21 mouse cellular contexts compared by ENCODE assay signal in genomic region chr12:117213531-117213930, GRCm38 (mm10).
A peak's percentile ranks its signal among the peaks of the same experiment; 100 is the strongest.
DNase-seq lines count a peak whose midpoint lies in the region; ATAC-seq and TF ChIP-seq lines count a peak whose summit lies in the region.
"Had no signal": no experiment of that assay in that cellular context is flagged by ENCODE, and none has a peak within 500 bp of the region (broad histone marks: within the 10 kb centered on the region; RNA-seq: fewer than 3 reads in every experiment).

No protein-coding gene starts in this region.

- no peak overlapping the region for H3K4me3 ChIP-seq in left cerebral cortex, adult 2 months
- no peak overlapping the region for H3K4me3 ChIP-seq in midbrain, postnatal 0 days (ENCODE audit: low read depth, low read length)
- H3K4me3 ChIP-seq in midbrain, embryonic 13.5 days (replicated peaks) = no peak overlapping the region
- H3K4me3 ChIP-seq: embryonic facial prominence, embryonic 15.5 days; forebrain, embryonic 10.5 days; heart, embryonic 12.5 days; stomach, embryonic 15.5 days had no signal

- peak overlapping the region; percentile 78 for H3K27ac ChIP-seq in left cerebral cortex, adult 2 months
- no peak overlapping the region for H3K27ac ChIP-seq in midbrain, postnatal 0 days (ENCODE audit: low read depth, low read length)
- no peak overlapping the region for H3K27ac ChIP-seq in midbrain, embryonic 13.5 days
- H3K27ac ChIP-seq: embryonic facial prominence, embryonic 15.5 days; forebrain, embryonic 10.5 days; kidney, postnatal 0 days; stomach, embryonic 15.5 days had no signal

- H3K4me1 ChIP-seq in midbrain, postnatal 0 days (ENCODE audit: insufficient read depth, low read length) = no peaks in the 10 kb centered on the region; the same call in 1 of the 2 replicates
- peaks cover 13% of the 10 kb centered on the region for H3K4me1 ChIP-seq in midbrain, embryonic 13.5 days (replicated peaks)
- H3K4me1 ChIP-seq: embryonic facial prominence, embryonic 15.5 days; forebrain, embryonic 10.5 days; heart, embryonic 12.5 days; stomach, embryonic 15.5 days had no signal

- H3K4me2 ChIP-seq in midbrain, postnatal 0 days (ENCODE audit: low read depth, low read length, poor library complexity, severe bottlenecking) = no peak overlapping the region
- no peak overlapping the region for H3K4me2 ChIP-seq in midbrain, embryonic 13.5 days (replicated peaks)
- H3K4me2 ChIP-seq: embryonic facial prominence, embryonic 15.5 days; heart, embryonic 12.5 days; stomach, embryonic 15.5 days had no signal

- H3K9ac ChIP-seq in midbrain, postnatal 0 days (replicated peaks; ENCODE audit: low read length, poor library complexity, severe bottlenecking) = no peak overlapping the region
- H3K9ac ChIP-seq in midbrain, embryonic 13.5 days (replicated peaks) = no peak overlapping the region
- H3K9ac ChIP-seq: embryonic facial prominence, embryonic 15.5 days; heart, embryonic 12.5 days; liver, postnatal 0 days; stomach, embryonic 15.5 days had no signal

- no peak for ATAC-seq in midbrain, postnatal 0 days (ENCODE audit: low FRiP score)
- ATAC-seq in midbrain, embryonic 13.5 days = no peak
- ATAC-seq: liver, postnatal 0 days had no signal

- H3K27me3 ChIP-seq in midbrain, postnatal 0 days (ENCODE audit: insufficient read depth, low read length) = no peaks in the 10 kb centered on the region
- H3K27me3 ChIP-seq in midbrain, embryonic 13.5 days = no peaks in the 10 kb centered on the region
- H3K27me3 ChIP-seq: embryonic facial prominence, embryonic 15.5 days; heart, embryonic 12.5 days; stomach, embryonic 15.5 days had no signal

- H3K9me3 ChIP-seq in midbrain, postnatal 0 days (ENCODE audit: low read length) = no peaks in the 10 kb centered on the region
- H3K9me3 ChIP-seq in midbrain, embryonic 13.5 days = no peaks in the 10 kb centered on the region
- H3K9me3 ChIP-seq: embryonic facial prominence, embryonic 15.5 days; forebrain, embryonic 10.5 days; heart, embryonic 12.5 days; stomach, embryonic 15.5 days had no signal

- TF ChIP-seq CTCF in left cerebral cortex, adult 2 months (IDR thresholded peaks at IDR 0.05) = no peak; the same call in none of the 2 replicates
- TF ChIP-seq CTCF in midbrain, postnatal 0 days (IDR thresholded peaks at IDR 0.05) = peak; percentile 25; the same call in 1 of the 2 replicates

- WGBS in midbrain, postnatal 0 days = 65% methylated on average over 1 of the region's 1 CpGs
- 73% methylated on average over 1 of the region's 1 CpGs for WGBS in midbrain, embryonic 13.5 days

- DNase-seq in left cerebral cortex, adult 2 months (ENCODE audit: extremely low spot score in 1 of 2, low spot score in 2 of 2) = no peak
- DNase-seq in left cerebral cortex, postnatal 10 days (ENCODE audit: extremely low spot score in 1 of 2, low spot score in 2 of 2) = no peak
- DNase-seq in midbrain, postnatal 0 days (ENCODE audit: low spot score) = no peak
- DNase-seq in adrenal gland, postnatal 25 days = peak; percentile 32
- no peak for DNase-seq in B cell, adult 2 months
- no peak for DNase-seq in gastrocnemius, adult 8-10 months (ENCODE audit: low spot score in 2 of 2)
- DNase-seq: cerebellum, adult 11 months; cerebellum, postnatal 10 days; gastrocnemius, postnatal 10 days; heart, adult 11 months; heart, postnatal 14 days; kidney, adult 11 months; layer of hippocampus, postnatal 36 days; liver, postnatal 0 days had no signal

- peaks cover 30% of the 10 kb centered on the region for H3K36me3 ChIP-seq in midbrain, postnatal 0 days (ENCODE audit: insufficient read depth, low read length)
- H3K36me3 ChIP-seq in midbrain, embryonic 13.5 days = peaks cover 81% of the 10 kb centered on the region
- H3K36me3 ChIP-seq: embryonic facial prominence, embryonic 15.5 days; G1E; heart, embryonic 12.5 days; stomach, embryonic 15.5 days had no signal

- intact Hi-C loops in left cerebral cortex, adult 2 months (cut with DNase I) = no loop called here
- intact Hi-C loops in left cerebral cortex, postnatal 10 days (cut with DNase I) = no loop called here
